Mouse (Mus musculus): ENCODE measurements around the gene Rrp12. TPM values are rescaled to one million over a fixed set of nuclear protein-coding genes. Genes with fewer than 3 reads are reported as not detected.

The Rrp12 gene
- polyA plus RNA-seq, 1 experiment: 14.4 TPM

DNA sequence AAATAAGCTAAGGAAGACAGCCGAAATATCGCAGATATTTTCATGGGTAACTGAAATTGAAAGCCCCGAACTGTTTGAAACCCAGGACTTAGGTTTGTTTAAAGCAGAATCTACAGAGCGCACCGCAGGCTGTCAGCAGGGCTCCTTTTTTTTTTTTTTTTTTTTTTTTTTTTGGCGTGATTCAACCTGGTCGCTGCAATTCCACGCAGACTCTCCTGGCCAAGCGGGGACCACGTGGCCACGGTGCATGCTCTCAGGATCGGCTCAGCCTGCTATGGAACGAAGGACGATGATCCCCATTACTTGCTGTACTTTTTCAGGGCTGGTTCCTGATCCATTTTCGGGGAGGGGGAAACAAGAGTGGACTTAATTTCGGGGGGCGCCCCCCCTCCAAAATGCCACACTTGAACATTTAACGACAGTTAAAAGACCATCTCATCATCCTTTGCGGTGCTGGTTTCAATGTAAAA lies 64.8 kb downstream of the Rrp12 start:
- H3K4me3 ChIP-seq (replicated peaks): peak overlapping the region; percentile 96
- TF ChIP-seq FLI1 (IDR thresholded peaks at IDR 0.05; ENCODE audit: low read length) (no peak), GATA1 (IDR thresholded peaks at IDR 0.05; ENCODE audit: borderline replicate concordance, low read length) (no peak)
- no peaks in the 10 kb centered on the region for H3K27me3 ChIP-seq (replicated peaks)
- H3K4me1 ChIP-seq: peaks cover 61% of the 10 kb centered on the region
- H3K9me3 ChIP-seq: no peaks in the 10 kb centered on the region
- peaks cover 22% of the 10 kb centered on the region for H3K36me3 ChIP-seq (replicated peaks; ENCODE audit: low read length)

DNA sequence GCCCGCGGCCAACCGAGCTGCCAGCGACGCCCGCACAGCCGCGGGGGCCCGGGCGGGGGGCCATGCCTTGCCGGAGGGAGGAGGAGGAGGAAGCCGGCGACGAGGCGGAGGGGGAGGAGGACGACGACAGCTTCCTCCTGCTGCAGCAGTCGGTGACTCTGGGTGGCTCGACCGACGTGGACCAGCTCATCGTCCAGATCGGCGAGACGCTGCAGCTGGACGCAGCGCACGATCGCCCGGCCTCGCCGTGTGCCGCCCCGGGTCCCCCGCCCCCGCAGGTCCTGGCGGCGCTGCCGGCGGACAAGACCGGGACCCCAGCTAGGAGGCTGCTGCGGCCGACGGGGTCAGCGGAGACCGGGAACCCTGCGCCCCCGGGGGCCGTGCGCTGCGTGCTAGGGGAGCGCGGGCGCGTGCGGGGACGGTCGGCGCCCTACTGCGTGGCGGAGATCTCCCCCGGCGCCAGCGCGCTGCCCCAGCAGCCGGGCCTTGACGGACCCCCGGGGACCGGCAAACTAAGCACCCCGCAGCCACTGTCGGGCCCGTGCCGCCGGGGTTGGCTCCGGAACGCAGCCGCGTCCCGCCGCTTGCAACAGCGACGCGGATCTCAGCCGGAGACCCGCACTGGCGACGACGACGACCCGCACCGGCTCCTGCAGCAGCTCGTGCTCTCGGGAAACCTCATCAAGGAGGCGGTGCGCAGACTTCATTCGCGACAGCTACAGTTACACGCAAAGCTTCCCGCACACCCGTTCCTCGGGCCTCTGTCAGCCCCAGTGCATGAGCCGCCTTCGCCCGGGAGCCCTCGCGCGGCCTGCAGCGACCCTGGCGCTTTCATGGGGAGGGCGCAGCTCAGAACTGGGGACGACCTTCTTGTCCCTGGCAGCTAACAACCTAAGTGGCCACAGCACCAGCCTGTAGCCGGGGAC lies 65.6 kb downstream of the Rrp12 start:
- no peak for TF ChIP-seq GATA1 (IDR thresholded peaks at IDR 0.05; ENCODE audit: borderline replicate concordance, low read length)
- no peak for TF ChIP-seq FLI1 (IDR thresholded peaks at IDR 0.05; ENCODE audit: low read length)
- Histone ChIP-seq H3K27me3 (replicated peaks) (no peaks in the 10 kb centered on the region), H3K36me3 (replicated peaks; ENCODE audit: low read length) (peaks cover 22% of the 10 kb centered on the region), H3K9me3 (no peaks in the 10 kb centered on the region), H3K4me1 (peaks cover 59% of the 10 kb centered on the region), H3K4me3 (replicated peaks) (peak overlapping the region; percentile 96)

DNA sequence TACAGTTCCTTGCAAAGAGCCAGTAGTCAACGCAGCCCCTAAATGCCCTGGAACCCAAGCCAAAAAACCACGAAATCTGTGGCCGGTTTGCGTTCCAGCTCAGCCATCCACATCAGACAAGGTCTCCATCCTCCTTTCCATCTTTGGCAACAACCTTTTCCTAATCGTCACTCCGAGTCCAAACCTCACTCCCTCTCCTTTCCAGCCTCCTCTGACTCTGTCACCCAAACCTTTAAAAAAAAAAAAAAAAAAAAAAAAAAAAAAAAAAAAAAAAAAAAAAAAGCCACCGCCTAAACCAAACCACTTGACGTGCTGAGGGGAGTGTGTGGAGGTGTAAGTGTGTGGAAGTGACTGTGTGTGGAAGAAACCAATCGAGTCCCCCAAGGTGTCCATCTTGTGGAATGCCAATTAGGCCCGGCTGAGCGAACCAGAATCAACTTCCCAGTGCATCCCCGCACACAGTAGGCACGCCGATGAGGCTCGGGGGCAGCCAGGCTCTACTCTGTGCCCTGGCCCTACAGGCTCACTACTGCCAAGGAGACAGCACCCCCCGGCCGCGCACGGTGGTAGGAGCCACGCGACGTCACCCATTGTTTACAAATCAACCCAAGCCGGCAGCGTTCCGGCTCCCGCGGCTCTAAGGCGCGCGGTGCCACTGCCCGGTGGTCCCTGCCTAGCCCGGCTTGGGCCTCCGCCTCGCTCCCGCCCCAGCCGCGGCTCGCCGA lies 66.4 kb downstream of the Rrp12 start, which contains the start of gene Frat1:
TSS of gene Frat1 (plus strand) at position 590 of the 725 bp plus-strand sequence.
- H3K4me1 ChIP-seq: peaks cover 59% of the 10 kb centered on the region
- TF ChIP-seq FLI1 (IDR thresholded peaks at IDR 0.05; ENCODE audit: low read length) (no peak), GATA1 (IDR thresholded peaks at IDR 0.05; ENCODE audit: borderline replicate concordance, low read length) (no peak)
- peak within 1 kb of the TSS; percentile 96 for H3K4me3 ChIP-seq (replicated peaks)
- peaks cover 19% of the 10 kb centered on the region for H3K36me3 ChIP-seq (replicated peaks; ENCODE audit: low read length)
- H3K27me3 ChIP-seq (replicated peaks): no peaks in the 10 kb centered on the region
- H3K9me3 ChIP-seq: no peaks in the 10 kb centered on the region

DNA sequence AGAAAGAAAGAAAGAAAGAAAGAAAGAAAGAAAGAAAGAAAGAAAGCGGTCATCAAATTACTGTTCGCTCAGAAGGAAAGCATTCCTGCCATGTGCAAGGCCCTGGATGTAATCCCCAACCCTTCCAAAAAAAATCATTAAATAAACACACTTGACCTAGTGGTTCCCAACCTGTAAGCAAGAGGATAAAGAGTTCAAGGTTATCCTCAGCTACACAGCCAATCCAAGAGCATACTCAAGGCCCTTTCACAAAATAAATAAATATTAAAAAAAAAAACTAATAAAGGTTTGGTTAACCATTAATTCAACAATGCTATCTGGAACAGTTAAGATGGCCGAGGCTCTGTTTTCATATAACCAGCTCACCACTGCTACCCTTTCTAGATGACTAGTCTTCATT lies 67.0 kb downstream of the Rrp12 start:
- no peak for TF ChIP-seq FLI1 (IDR thresholded peaks at IDR 0.05; ENCODE audit: low read length)
- TF ChIP-seq GATA1 (IDR thresholded peaks at IDR 0.05; ENCODE audit: borderline replicate concordance, low read length): no peak
- Histone ChIP-seq H3K4me3 (replicated peaks) (peak overlapping the region; percentile 96), H3K4me1 (peaks cover 59% of the 10 kb centered on the region), H3K36me3 (replicated peaks; ENCODE audit: low read length) (peaks cover 19% of the 10 kb centered on the region), H3K9me3 (no peaks in the 10 kb centered on the region), H3K27me3 (replicated peaks) (no peaks in the 10 kb centered on the region)

DNA sequence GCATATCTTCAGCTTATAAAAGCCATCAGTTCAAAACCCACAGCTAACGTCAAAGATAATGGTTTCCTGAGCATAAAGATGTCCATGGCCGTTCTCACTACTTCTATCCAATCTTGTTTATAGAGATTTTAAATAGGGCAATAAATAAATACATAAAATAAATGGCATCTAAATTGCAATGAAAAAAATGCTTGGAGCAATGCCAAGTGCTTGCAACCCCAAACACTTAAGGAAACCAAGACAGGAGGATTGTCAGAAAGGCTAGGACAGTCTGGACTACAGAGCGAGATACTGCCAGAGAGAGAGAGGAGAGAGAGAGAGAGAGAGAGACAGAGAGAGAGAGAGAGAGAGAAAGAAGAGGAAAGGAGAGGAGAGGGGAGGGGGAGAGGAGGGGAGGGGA lies 69.4 kb downstream of the Rrp12 start:
- H3K27me3 ChIP-seq (replicated peaks): no peaks in the 10 kb centered on the region
- H3K4me3 ChIP-seq (replicated peaks): no peak overlapping the region
- H3K36me3 ChIP-seq (replicated peaks; ENCODE audit: low read length): peaks cover 2% of the 10 kb centered on the region
- no peaks in the 10 kb centered on the region for H3K9me3 ChIP-seq
- TF ChIP-seq GATA1 (IDR thresholded peaks at IDR 0.05; ENCODE audit: borderline replicate concordance, low read length) (no peak), FLI1 (IDR thresholded peaks at IDR 0.05; ENCODE audit: low read length) (no peak)
- peaks cover 46% of the 10 kb centered on the region for H3K4me1 ChIP-seq

DNA sequence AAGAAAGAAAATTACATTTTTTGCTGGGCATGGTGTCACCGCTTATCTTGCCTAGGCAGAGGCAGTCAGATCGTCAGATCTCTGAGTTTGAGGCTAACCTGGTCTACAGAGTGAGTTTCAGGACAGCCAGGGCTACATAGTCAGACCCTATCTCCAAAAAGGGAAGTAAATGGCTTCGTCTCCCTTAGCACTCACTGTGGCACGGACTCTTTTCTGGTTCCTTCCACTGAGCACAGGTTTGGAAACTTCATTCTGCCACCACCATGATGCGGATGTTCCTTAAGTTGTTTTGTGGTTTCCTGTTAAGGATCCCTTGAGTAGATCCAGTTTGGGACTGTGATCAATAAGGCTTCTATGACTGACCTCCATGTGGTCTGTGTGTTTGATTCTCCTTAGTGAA lies 71.0 kb downstream of the Rrp12 start:
- TF ChIP-seq GATA1 (IDR thresholded peaks at IDR 0.05; ENCODE audit: borderline replicate concordance, low read length) (no peak), FLI1 (IDR thresholded peaks at IDR 0.05; ENCODE audit: low read length) (no peak)
- Histone ChIP-seq H3K9me3 (no peaks in the 10 kb centered on the region), H3K36me3 (replicated peaks; ENCODE audit: low read length) (no peaks in the 10 kb centered on the region), H3K27me3 (replicated peaks) (no peaks in the 10 kb centered on the region), H3K4me3 (replicated peaks) (peak overlapping the region; percentile 1), H3K4me1 (peaks cover 55% of the 10 kb centered on the region)

DNA sequence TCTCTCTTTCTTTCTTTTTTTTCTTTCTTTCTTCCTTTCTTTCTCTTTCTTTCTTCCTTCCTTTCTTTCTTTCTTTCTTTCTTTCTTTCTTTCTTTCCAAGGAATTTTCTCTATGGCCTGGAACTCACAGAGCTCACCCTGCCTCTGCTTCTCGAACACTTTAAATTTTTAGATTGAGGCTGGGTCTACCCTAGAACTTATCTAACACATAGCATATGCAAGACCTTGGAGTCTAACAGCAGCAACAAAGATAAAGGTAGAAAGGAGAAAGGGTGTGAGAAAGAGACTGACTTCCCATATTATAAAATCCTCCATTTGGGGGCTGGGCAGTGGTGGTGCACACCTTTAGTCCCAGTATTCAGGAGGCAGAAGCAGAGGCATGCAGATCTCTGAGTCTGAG lies 73.4 kb downstream of the Rrp12 start:
- Histone ChIP-seq H3K27me3 (replicated peaks) (no peaks in the 10 kb centered on the region), H3K9me3 (no peaks in the 10 kb centered on the region)
- TF ChIP-seq FLI1 (IDR thresholded peaks at IDR 0.05; ENCODE audit: low read length) (no peak), GATA1 (IDR thresholded peaks at IDR 0.05; ENCODE audit: borderline replicate concordance, low read length) (no peak)

DNA sequence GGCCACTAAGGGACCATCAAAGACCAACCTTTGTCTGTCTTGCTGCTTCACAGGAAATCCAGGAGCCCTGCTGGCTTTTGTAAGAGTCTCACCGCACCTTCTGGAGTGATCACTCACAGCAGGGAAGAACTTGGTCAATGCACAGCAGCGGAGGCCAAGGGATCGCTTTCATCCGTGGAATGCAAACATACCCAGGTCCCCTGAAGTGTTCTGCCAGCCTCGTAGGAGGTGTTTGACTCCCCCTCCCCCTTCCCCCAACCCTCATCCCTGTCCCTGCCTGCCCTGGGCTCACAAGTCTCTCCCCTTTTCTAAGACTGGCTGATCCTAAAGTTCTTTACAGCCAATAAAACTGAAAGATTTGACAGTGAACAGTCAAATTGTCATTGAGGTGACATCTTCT lies 74.5 kb downstream of the Rrp12 start:
- H3K36me3 ChIP-seq (replicated peaks; ENCODE audit: low read length): no peaks in the 10 kb centered on the region
- no peak for TF ChIP-seq FLI1 (IDR thresholded peaks at IDR 0.05; ENCODE audit: low read length)
- TF ChIP-seq GATA1 (IDR thresholded peaks at IDR 0.05; ENCODE audit: borderline replicate concordance, low read length): no peak
- H3K27me3 ChIP-seq (replicated peaks): no peaks in the 10 kb centered on the region
- H3K4me3 ChIP-seq (replicated peaks): no peak overlapping the region
- peaks cover 84% of the 10 kb centered on the region for H3K4me1 ChIP-seq
- no peaks in the 10 kb centered on the region for H3K9me3 ChIP-seq

More for the DNA sequence above, 73.4 kb downstream of the Rrp12 start:
- no peak overlapping the region for H3K4me3 ChIP-seq (replicated peaks)
- H3K4me1 ChIP-seq: peaks cover 74% of the 10 kb centered on the region
- H3K36me3 ChIP-seq (replicated peaks; ENCODE audit: low read length): no peaks in the 10 kb centered on the region

DNA sequence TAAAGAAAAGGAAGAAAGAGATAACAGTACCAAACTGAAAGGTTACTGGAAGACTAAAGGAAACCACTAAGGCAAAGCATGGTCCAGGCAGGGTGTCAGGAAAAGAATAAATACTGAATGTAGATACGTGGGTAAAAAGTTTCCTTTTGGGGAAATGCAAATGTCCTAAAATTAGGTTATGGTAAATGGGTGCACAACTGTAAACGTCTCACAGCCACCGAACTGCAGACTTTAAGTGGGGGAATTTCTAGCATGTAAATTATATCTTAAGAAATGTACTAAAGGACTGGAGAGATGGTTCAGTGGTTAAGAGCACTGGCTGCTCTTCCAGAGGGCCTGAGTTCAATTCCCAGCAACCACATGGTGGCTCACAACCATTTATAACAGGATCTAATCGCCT lies 77.2 kb downstream of the Rrp12 start:
- no peak overlapping the region for H3K4me3 ChIP-seq (replicated peaks)
- H3K4me1 ChIP-seq: peaks cover 79% of the 10 kb centered on the region
- no peaks in the 10 kb centered on the region for H3K27me3 ChIP-seq (replicated peaks)
- peaks cover 4% of the 10 kb centered on the region for H3K36me3 ChIP-seq (replicated peaks; ENCODE audit: low read length)
- TF ChIP-seq FLI1 (IDR thresholded peaks at IDR 0.05; ENCODE audit: low read length) (no peak), GATA1 (IDR thresholded peaks at IDR 0.05; ENCODE audit: borderline replicate concordance, low read length) (no peak)
- peaks cover 5% of the 10 kb centered on the region for H3K9me3 ChIP-seq

DNA sequence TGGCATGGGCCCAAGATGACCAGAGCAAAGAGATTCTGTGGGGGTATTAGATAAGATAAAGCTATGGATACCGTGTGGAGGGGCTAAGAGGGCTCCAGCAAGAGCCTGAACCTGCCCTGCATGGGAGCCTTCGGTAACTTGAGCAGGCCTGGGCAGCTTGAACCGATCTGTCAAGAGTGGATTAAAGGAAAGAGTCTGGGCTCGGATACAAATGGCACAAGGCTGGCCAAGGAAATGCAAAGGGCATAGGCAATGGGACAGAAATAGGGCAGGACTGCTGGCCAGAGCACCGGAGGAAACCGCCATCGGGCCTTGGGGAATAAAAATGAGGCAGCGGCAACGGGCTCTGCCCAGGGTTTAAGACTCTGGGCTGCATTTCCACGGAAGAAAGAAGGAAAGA lies 78.6 kb downstream of the Rrp12 start:
- TF ChIP-seq FLI1 (IDR thresholded peaks at IDR 0.05; ENCODE audit: low read length): no peak
- no peak for TF ChIP-seq GATA1 (IDR thresholded peaks at IDR 0.05; ENCODE audit: borderline replicate concordance, low read length)
- Histone ChIP-seq H3K4me1 (peaks cover 84% of the 10 kb centered on the region), H3K27me3 (replicated peaks) (no peaks in the 10 kb centered on the region), H3K4me3 (replicated peaks) (no peak overlapping the region), H3K9me3 (peaks cover 8% of the 10 kb centered on the region), H3K36me3 (replicated peaks; ENCODE audit: low read length) (peaks cover 6% of the 10 kb centered on the region)

Measured in megakaryocyte, embryonic 14.5 days (primary cell).